Mouse (Mus musculus) lung, embryonic 16.5 days (tissue): ENCODE data around the gene St3gal2. TPM values are rescaled to one million over a fixed set of nuclear protein-coding genes. Genes with fewer than 3 reads are reported as not detected.

Source experiments
- ATAC-seq: fragments of 200-750 bp; cut with Nextera tagmentation; 2 replicates; pipeline ENCODE4 v1.8.0; 2017; ENCODE audit warnings: low read depth, mild to moderate bottlenecking, moderate library complexity
- H3K27ac ChIP-seq: fragments of 300-500 bp; sonication (generic); 2 replicates; pipeline ENCODE4 v1.5.1; 2014; ENCODE audit warnings: mild to moderate bottlenecking, control low read depth, low read length
- H3K27me3 ChIP-seq: fragments of 300-500 bp; sonication (generic); 2 replicates; pipeline ENCODE4 v1.6.1; 2014; ENCODE audit warnings: low read depth, low read length, mixed read lengths; ENCODE audit not compliant: control insufficient read depth, insufficient read depth
- H3K36me3 ChIP-seq: fragments of 300-500 bp; sonication (generic); 2 replicates; pipeline ENCODE4 v1.6.1; 2014; ENCODE audit warnings: low read length; ENCODE audit not compliant: control insufficient read depth, insufficient read depth
- H3K4me1 ChIP-seq: fragments of 300-500 bp; sonication (generic); replicated peaks from 2 replicates; pipeline ENCODE4 v1.6.1; 2014; ENCODE audit warnings: low read length, mixed read lengths; ENCODE audit not compliant: control insufficient read depth, insufficient read depth
- H3K4me2 ChIP-seq: fragments of 300-500 bp; sonication (generic); 2 replicates; pipeline ENCODE4 v1.6.1; 2014; ENCODE audit warnings: low read depth, low read length, control low read depth
- H3K4me3 ChIP-seq: fragments of 300-500 bp; sonication (generic); 2 replicates; pipeline ENCODE4 v1.5.1; 2014; ENCODE audit warnings: mild to moderate bottlenecking, low read length, control low read depth
- H3K9ac ChIP-seq: fragments of 300-500 bp; sonication (generic); 2 replicates; pipeline ENCODE4 v1.6.1; 2014; ENCODE audit warnings: low read length, control low read depth
- H3K9me3 ChIP-seq: fragments of 300-500 bp; sonication (generic); 2 replicates; pipeline ENCODE4 v1.6.1; 2016; ENCODE audit warnings: low read length; ENCODE audit not compliant: control insufficient read depth
- WGBS: fragments of 180-500 bp; shearing (Covaris S2); extraction: QIAGEN DNeasy Blood & Tissue Kit; methylation state at CpG from one replicate; pipeline ENCODE4 v1.1.7; 2014; 5-methylcytosine and 5-hydroxymethylcytosine counted together
- polyA plus RNA-seq: library from polyadenylated mRNA; unstranded; fragments of >200 nt; fragmentation: Nextera tagmentation; extraction: Ambion mirVana; gene quantifications from 2 replicates; pipeline ENCODE4 v1.2.1, GENCODE M21; 2015

St3gal2 gene
- polyA plus RNA-seq, 1 experiment from 2014 or later = 19.5 TPM

DNA sequence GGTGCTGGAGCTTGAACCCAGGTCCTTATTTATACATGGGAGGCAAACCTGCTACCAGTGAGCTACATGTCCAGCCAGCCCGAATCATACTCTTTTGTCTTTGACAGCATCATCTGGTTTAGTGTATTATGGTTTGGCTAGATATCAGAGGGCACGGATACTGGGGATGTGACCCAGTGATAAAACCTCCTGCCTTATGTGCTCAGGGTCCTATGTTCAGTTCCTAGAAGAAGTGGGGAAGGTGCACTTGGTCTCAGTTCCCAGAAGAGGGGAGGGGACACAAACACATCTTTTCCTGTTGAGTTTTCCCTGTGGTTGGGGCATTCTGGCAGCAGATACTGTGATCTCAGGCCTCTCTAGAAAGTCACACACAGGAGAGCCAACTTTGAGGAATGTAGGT is 13.6 kb downstream of the St3gal2 start:
- no peak overlapping the region for H3K4me3 ChIP-seq
- 88% methylated on average over 2 of the region's 2 CpGs for WGBS
- H3K27me3 ChIP-seq = no peaks in the 10 kb centered on the region
- no peak for ATAC-seq
- no peaks in the 10 kb centered on the region for H3K9me3 ChIP-seq
- H3K36me3 ChIP-seq = no peaks in the 10 kb centered on the region
- H3K4me1 ChIP-seq = peaks cover 11% of the 10 kb centered on the region
- no peak overlapping the region for H3K27ac ChIP-seq
- H3K4me2 ChIP-seq = no peak overlapping the region
- no peak overlapping the region for H3K9ac ChIP-seq

DNA sequence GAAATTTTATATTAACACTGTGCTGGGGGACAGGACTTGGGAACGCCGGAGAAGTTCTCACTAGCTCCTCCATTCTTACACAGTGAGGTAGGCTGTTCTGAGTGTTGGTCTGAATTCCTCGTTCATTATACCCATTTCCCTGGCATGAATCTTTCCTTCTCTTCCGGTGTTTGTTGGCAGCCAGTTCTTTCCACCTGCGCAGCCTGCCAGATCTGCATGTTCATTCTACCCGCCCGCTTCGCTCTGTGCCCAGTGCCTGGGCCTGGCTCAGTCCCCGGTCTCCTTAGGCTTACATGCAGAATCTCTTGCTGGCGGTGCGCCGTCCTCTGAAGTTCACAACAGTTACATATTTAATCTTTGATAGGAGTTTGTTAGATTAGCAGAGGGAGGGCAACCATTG is 16.5 kb downstream of the St3gal2 start:
- H3K4me3 ChIP-seq = no peak overlapping the region
- no peak overlapping the region for H3K9ac ChIP-seq
- no peak for ATAC-seq
- no peak overlapping the region for H3K4me2 ChIP-seq
- peaks cover 25% of the 10 kb centered on the region for H3K4me1 ChIP-seq
- H3K9me3 ChIP-seq = no peaks in the 10 kb centered on the region
- 82% methylated on average over 12 of the region's 12 CpGs for WGBS
- H3K27me3 ChIP-seq = no peaks in the 10 kb centered on the region
- no peak overlapping the region for H3K27ac ChIP-seq
- no peaks in the 10 kb centered on the region for H3K36me3 ChIP-seq

DNA sequence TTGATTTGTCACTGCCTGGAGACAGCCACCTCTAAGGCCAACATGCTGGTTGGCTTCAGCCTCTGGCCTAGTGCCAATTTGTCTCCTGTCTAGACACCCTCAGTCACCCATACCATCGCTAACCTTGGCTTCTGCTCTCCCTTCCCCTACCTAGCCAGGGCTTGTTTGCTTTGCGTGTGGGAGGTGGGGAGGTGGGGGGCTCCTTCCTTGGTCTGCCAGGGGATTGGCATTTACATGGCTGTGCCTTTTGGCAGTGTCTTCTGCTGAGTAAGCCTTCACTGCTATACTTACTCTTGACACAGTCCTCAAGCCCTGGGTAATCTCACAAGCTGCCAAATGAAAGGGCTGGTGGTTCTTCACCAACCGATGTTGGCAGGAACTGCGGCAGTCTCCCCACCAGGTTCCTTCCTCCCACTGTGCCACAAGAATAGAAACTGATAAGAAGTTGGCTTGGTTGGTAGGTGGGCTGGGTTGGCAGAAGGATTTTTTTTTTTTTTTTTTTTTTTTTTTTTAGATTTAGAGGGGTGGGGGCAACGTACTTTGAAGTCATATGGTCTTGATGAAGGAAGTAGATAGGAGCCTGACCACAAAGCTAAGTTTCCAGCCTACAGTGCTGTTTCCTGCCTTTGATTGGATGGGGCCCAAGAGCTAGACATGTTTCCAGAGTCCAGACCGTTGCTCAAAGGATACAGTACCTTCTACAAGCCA is 19.3 kb downstream of the St3gal2 start:
- peak; percentile 64 for ATAC-seq
- H3K27ac ChIP-seq = peak overlapping the region; percentile 37; the same call in 1 of the 2 replicates
- H3K4me2 ChIP-seq = no peak overlapping the region
- no peaks in the 10 kb centered on the region for H3K27me3 ChIP-seq
- no peaks in the 10 kb centered on the region for H3K36me3 ChIP-seq
- 41% methylated on average over 6 of the region's 6 CpGs for WGBS
- H3K4me1 ChIP-seq = peaks cover 22% of the 10 kb centered on the region
- no peaks in the 10 kb centered on the region for H3K9me3 ChIP-seq
- no peak overlapping the region for H3K4me3 ChIP-seq
- no peak overlapping the region for H3K9ac ChIP-seq

DNA sequence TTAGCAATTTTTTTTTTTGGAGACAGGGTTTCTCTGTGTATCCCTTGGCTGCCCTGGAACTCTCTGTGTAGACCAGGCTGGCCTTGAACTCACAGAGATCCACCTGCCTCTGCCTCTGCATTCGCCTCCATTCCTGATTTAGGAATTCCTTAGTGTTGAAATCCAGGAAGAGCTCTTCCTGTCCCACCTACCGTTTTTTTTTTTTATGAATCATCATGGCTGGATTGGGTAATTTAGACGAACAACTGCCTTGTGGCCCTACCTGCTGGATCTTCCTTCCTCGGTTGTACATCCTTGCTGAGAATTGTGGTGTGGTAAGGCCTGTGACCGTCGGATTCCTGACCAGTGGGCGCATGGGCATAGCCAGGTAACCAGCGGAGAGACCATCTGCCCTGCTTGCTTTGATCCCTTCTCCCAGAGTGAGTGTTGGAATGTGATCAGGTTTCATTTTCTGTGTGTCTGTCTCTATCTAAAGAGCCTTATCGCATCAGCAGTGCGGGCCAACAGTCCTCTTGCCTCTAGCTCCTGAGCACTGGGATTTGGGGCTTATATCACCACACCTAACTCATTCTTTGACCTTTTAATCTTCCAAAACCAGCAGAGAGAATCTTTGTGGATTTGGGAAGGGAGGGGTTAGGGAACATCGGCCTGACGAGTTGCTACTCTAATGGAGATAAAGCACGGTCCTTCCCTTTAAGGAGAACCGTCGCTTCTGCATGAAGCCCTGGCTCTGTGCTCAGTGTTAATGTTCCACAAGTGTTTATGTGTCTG is 21.1 kb downstream of the St3gal2 start:
- WGBS = 78% methylated on average over 15 of the region's 15 CpGs
- Histone ChIP-seq H3K4me3 (no peak overlapping the region), H3K9me3 (no peaks in the 10 kb centered on the region), H3K4me1 (peaks cover 22% of the 10 kb centered on the region), H3K27me3 (no peaks in the 10 kb centered on the region), H3K27ac (peak overlapping the region; percentile 21), H3K9ac (no peak overlapping the region), H3K4me2 (no peak overlapping the region), H3K36me3 (no peaks in the 10 kb centered on the region)
- no peak for ATAC-seq

DNA sequence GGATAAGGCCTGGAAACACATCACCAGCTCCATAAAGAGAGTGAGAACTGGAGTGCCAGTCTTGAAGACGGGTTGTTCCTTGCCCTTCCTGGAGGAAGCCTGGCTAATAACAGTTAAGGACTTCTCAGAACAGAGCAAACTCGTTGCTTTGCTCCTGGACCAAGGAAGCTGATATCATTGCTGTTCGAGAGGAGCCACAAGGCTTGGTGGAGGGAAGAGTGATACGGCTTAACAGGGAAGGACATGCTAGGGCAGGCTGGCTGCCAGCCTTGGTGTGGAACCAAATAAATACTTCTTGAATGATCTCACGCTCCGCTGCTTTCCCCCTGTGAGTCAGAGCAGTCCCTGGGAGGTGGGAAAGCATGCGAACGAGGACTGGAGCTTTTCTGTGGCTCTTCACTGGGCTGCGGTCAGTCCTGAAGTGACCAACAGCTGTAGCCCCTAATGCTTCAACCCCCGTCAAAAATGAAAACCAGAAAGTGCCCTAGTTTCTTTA is 21.8 kb downstream of the St3gal2 start:
- WGBS = 47% methylated on average over 10 of the region's 10 CpGs
- Histone ChIP-seq H3K4me1 (peaks cover 22% of the 10 kb centered on the region), H3K9ac (no peak overlapping the region), H3K4me2 (no peak overlapping the region), H3K9me3 (no peaks in the 10 kb centered on the region), H3K4me3 (no peak overlapping the region), H3K36me3 (no peaks in the 10 kb centered on the region), H3K27ac (peak overlapping the region; percentile 21; the same call in 1 of the 2 replicates), H3K27me3 (no peaks in the 10 kb centered on the region)
- ATAC-seq = peak; percentile 65

DNA sequence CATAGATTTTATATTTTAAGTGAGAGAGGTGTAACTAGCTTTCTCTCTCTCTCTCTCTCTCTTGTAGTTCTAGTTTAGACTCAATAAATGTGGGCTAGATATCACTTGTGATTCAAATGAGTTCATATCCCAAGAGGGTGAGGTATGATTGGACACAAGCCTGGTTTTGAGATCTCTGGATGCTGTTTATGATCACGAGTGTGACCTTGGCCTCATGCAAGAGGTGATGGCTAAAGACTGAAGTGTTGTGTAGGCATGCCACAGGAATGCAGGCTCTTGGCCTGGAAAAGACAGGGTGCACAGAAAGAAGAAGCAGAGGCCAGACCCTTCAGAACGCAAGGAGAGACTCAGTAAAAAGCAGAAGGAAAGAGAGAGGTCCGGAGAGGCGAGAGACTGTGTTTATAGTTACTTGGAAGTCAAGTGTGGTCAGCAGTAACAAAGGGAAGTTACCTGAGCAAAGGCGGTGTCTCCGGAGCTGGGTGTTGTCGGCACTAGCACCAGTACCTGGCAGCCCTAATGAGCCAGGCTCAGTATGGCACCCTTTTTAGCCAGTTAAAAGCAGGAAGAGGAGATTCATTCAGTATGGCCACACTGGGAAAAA is 24.7 kb downstream of the St3gal2 start:
- H3K4me1 ChIP-seq = peaks cover 9% of the 10 kb centered on the region
- no peaks in the 10 kb centered on the region for H3K27me3 ChIP-seq
- no peak for ATAC-seq
- H3K4me3 ChIP-seq = no peak overlapping the region
- 74% methylated on average over 7 of the region's 7 CpGs for WGBS
- H3K9me3 ChIP-seq = no peaks in the 10 kb centered on the region
- H3K9ac ChIP-seq = no peak overlapping the region
- H3K36me3 ChIP-seq = no peaks in the 10 kb centered on the region
- H3K27ac ChIP-seq = no peak overlapping the region
- H3K4me2 ChIP-seq = no peak overlapping the region

DNA sequence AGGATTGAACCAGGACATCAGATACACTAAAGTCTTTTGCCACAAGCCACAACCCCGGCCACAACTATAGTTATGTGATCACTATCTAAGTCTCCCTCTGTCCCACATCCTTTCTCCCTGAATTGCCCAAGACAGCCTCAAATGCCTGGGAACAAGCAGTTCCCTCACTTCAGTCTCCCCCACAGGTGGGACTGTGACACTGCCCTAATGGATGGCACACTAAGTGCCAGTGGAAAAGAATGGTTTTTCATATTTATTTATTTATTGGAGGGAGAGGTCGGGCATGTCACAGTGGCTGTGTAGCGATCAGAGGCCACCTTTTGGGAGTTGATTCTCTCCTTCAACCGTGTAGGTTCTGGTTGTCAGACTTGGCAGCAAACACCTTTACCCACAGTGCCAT is 26.0 kb downstream of the St3gal2 start:
- H3K9me3 ChIP-seq = no peaks in the 10 kb centered on the region
- no peak overlapping the region for H3K27ac ChIP-seq
- H3K4me2 ChIP-seq = no peak overlapping the region
- H3K36me3 ChIP-seq = no peaks in the 10 kb centered on the region
- no peak overlapping the region for H3K9ac ChIP-seq
- H3K27me3 ChIP-seq = no peaks in the 10 kb centered on the region
- WGBS = 54% methylated on average over 4 of the region's 4 CpGs
- H3K4me3 ChIP-seq = no peak overlapping the region
- ATAC-seq = no peak
- peaks cover 9% of the 10 kb centered on the region; the same call in 1 of the 2 replicates for H3K4me1 ChIP-seq

DNA sequence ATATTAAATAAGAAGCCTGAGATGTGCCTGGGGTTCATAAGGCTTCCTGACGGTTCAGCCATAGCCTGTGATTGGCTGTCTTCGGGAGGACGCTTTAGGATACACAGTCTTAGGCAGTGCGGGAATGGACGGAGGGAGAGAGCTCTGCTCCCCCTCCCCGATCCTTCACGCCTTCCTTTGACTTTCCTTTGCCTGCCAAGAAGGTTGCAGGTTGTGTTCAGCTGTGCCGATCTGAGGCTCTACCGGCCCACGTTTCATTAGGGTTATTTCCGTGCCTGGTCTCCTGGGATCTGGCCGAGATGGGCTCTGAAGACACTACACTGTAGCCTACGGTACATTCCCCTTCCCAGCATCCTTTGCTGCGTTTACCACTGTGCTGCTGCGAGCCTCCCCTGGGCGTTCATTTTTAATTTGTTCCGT is 30.4 kb downstream of the St3gal2 start:
- H3K27ac ChIP-seq = no peak overlapping the region
- H3K4me2 ChIP-seq = no peak overlapping the region
- no peak overlapping the region for H3K9ac ChIP-seq
- no peaks in the 10 kb centered on the region for H3K4me1 ChIP-seq
- no peak for ATAC-seq
- H3K4me3 ChIP-seq = no peak overlapping the region
- no peaks in the 10 kb centered on the region for H3K36me3 ChIP-seq
- WGBS = 80% methylated on average over 17 of the region's 17 CpGs
- no peaks in the 10 kb centered on the region for H3K27me3 ChIP-seq
- H3K9me3 ChIP-seq = no peaks in the 10 kb centered on the region

DNA sequence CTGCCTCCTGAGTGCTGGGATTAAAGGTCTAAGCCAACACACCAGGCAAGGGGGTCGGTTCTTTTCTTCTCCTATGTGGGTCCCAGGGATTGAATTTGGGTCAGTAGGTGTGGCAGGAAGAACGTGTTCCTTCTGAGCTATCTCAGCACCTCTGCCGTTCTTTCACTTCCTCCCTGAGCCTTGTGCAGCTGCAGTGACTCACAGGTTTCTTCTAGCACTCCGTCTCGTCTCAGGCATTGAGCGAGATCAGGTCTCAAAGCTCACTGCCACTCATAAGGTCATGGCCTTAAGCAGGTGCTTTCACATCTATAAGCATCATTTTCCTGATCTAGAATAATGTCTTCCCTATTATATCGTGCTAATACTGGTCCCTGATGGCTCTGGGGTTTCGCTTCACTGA is 35.1 kb downstream of the St3gal2 start:
- Histone ChIP-seq H3K27me3 (no peaks in the 10 kb centered on the region), H3K4me1 (no peaks in the 10 kb centered on the region), H3K9me3 (no peaks in the 10 kb centered on the region), H3K4me2 (no peak overlapping the region), H3K36me3 (peaks cover 7% of the 10 kb centered on the region; the same call in 1 of the 2 replicates), H3K27ac (no peak overlapping the region), H3K4me3 (no peak overlapping the region), H3K9ac (no peak overlapping the region)
- no peak for ATAC-seq
- 67% methylated on average over 8 of the region's 8 CpGs for WGBS
